Mouse (Mus musculus) v-Abl transformed pro-B cells (cell line): ENCODE results near the gene Ubr1.

Experiments used
- in situ Hi-C, 2 experiments: fragments of 400-800 bp; cut with MboI; formaldehyde crosslinking; loops; one replicate each; pipeline ENCODE4 v1.15.1; 2025; ENCODE audit not compliant: unreplicated experiment in 2 of 2

Ubr1 gene

GRCm38 (mm10) chr2:120976990-120977925 is 6.7 kb upstream of the Ubr1 start, which contains the start of gene Tmem62:
Gene Tmem62, plus strand, starts transcription at chr2:120977017.
- in situ Hi-C loops = no loop called here

- in situ Hi-C loops = no loop called here
These were observed 5.8 kb upstream of the Ubr1 start for GRCm38 (mm10) chr2:120976308-120976707.

GRCm38 (mm10) chr2:120972964-120973363 is 2.4 kb upstream of the Ubr1 start:
- in situ Hi-C loops = loop anchor here in 1 of 2 experiments (5.0 kb wide), 1 partner anchor 129 kb away; no protein-coding TSS in a partner anchor

- in situ Hi-C loops = loop anchor here in 1 of 2 experiments (5.0 kb wide), 1 partner anchor 130 kb away; no protein-coding TSS in a partner anchor
These were observed 1.7 kb upstream of the Ubr1 start for GRCm38 (mm10) chr2:120972257-120972656.

GRCm38 (mm10) chr2:120971766-120972165 is 1.3 kb upstream of the Ubr1 start:
- in situ Hi-C loops = loop anchor here in 1 of 2 experiments (5.0 kb wide), 1 partner anchor 131 kb away; no protein-coding TSS in a partner anchor

- in situ Hi-C loops = loop anchor here in 1 of 2 experiments (5.0 kb wide), 1 partner anchor 132 kb away; no protein-coding TSS in a partner anchor
These were observed 423 bp downstream of the Ubr1 start for GRCm38 (mm10) chr2:120970045-120970539.

GRCm38 (mm10) chr2:120965486-120965885 is 5.0 kb downstream of the Ubr1 start:
- in situ Hi-C loops = no loop called here

- in situ Hi-C loops = no loop called here
These were observed 7.4 kb downstream of the Ubr1 start for GRCm38 (mm10) chr2:120963110-120963509.

GRCm38 (mm10) chr2:120960261-120960660 is 10.3 kb downstream of the Ubr1 start:
- in situ Hi-C loops = no loop called here

- in situ Hi-C loops = no loop called here
These were observed 10.7 kb downstream of the Ubr1 start for GRCm38 (mm10) chr2:120959827-120960226.

GRCm38 (mm10) chr2:120959363-120959762 is 11.2 kb downstream of the Ubr1 start:
- in situ Hi-C loops = no loop called here

- in situ Hi-C loops = no loop called here
These were observed 18.2 kb downstream of the Ubr1 start for GRCm38 (mm10) chr2:120952176-120952938.

- in situ Hi-C loops = no loop called here
These were observed 19.3 kb downstream of the Ubr1 start for GRCm38 (mm10) chr2:120951208-120951607.

- in situ Hi-C loops = no loop called here
These were observed 37.5 kb downstream of the Ubr1 start for GRCm38 (mm10) chr2:120933038-120933437.

GRCm38 (mm10) chr2:120909556-120909955 is 61.0 kb downstream of the Ubr1 start:
- in situ Hi-C loops = loop anchor here in 1 of 2 experiments (25.0 kb wide), 1 partner anchor 972 kb away; no protein-coding TSS in a partner anchor

- in situ Hi-C loops = loop anchor here in 1 of 2 experiments (10.0 kb wide), 1 partner anchor 48 kb away; no protein-coding TSS in a partner anchor
These were observed 74.2 kb downstream of the Ubr1 start for GRCm38 (mm10) chr2:120896361-120896760.

GRCm38 (mm10) chr2:120887601-120888000 is 82.9 kb downstream of the Ubr1 start:
- in situ Hi-C loops = no loop called here

- in situ Hi-C loops = loop anchor here (5.0 to 10.0 kb wide), 2 partner anchors 232 to 391 kb away; partner anchors contain the start of gene Tgm7 (in 1 of the 2)
These were observed 97.3 kb downstream of the Ubr1 start for GRCm38 (mm10) chr2:120873192-120873591.

- in situ Hi-C loops = loop anchor here (5.0 to 10.0 kb wide), 2 partner anchors 233 to 389 kb away; partner anchors contain the start of gene Tgm7 (in 1 of the 2)
These were observed 98.8 kb downstream of the Ubr1 start for GRCm38 (mm10) chr2:120871447-120872336.
